Mouse (Mus musculus): Measurements from ENCODE around the gene Thegl. TPM values are rescaled to one million over a fixed set of nuclear protein-coding genes. Genes with fewer than 3 reads are reported as not detected.

Thegl gene
- polyA plus RNA-seq, 1 experiment from 2014 or later: 0.33 TPM

GRCm38 (mm10) chr5:77107146-77107822 is 91.5 kb downstream of the Thegl start:
- ATAC-seq: no peak
- WGBS: 95% methylated on average over 11 of the region's 11 CpGs
- Histone ChIP-seq H3K9me3 (replicated peaks; ENCODE audit: control insufficient read depth, low read length) (no peaks in the 10 kb centered on the region), H3K9ac (ENCODE audit: low read length) (no peak overlapping the region), H3K4me3 (ENCODE audit: low read depth, low read length) (no peak overlapping the region), H3K4me2 (ENCODE audit: low read length) (no peak overlapping the region), H3K27ac (ENCODE audit: low read depth, low read length) (no peak overlapping the region), H3K27me3 (replicated peaks; ENCODE audit: control insufficient read depth, insufficient read depth, low read length) (peaks cover 4% of the 10 kb centered on the region; the same call in 1 of the 2 replicates), H3K4me1 (ENCODE audit: control insufficient read depth, insufficient read depth, low read length) (peaks cover 4% of the 10 kb centered on the region; the same call in 1 of the 2 replicates), H3K36me3 (ENCODE audit: control insufficient read depth, insufficient read depth, low read length) (no peaks in the 10 kb centered on the region)
- no peak for DNase-seq (ENCODE audit: low spot score)

- peaks cover 1% of the 10 kb centered on the region; the same call in 1 of the 2 replicates for H3K4me1 ChIP-seq (ENCODE audit: control insufficient read depth, insufficient read depth, low read length)
- DNase-seq (ENCODE audit: low spot score) (no peak), ATAC-seq (no peak)
- H3K9ac ChIP-seq (ENCODE audit: low read length): no peak overlapping the region
- no peaks in the 10 kb centered on the region for H3K9me3 ChIP-seq (replicated peaks; ENCODE audit: control insufficient read depth, low read length)
- no peak overlapping the region for H3K27ac ChIP-seq (ENCODE audit: low read depth, low read length)
- no peak overlapping the region for H3K4me2 ChIP-seq (ENCODE audit: low read length)
- H3K4me3 ChIP-seq (ENCODE audit: low read depth, low read length): no peak overlapping the region
- WGBS: 95% methylated on average over 6 of the region's 6 CpGs
- no peaks in the 10 kb centered on the region for H3K36me3 ChIP-seq (ENCODE audit: control insufficient read depth, insufficient read depth, low read length)
- peaks cover 9% of the 10 kb centered on the region for H3K27me3 ChIP-seq (replicated peaks; ENCODE audit: control insufficient read depth, insufficient read depth, low read length)
These were observed 93.0 kb downstream of the Thegl start for GRCm38 (mm10) chr5:77108806-77109205.

GRCm38 (mm10) chr5:77109814-77110213 is 94.0 kb downstream of the Thegl start:
- Histone ChIP-seq H3K27me3 (replicated peaks; ENCODE audit: control insufficient read depth, insufficient read depth, low read length) (peaks cover 11% of the 10 kb centered on the region), H3K9ac (ENCODE audit: low read length) (no peak overlapping the region), H3K9me3 (replicated peaks; ENCODE audit: control insufficient read depth, low read length) (no peaks in the 10 kb centered on the region), H3K4me2 (ENCODE audit: low read length) (no peak overlapping the region), H3K4me3 (ENCODE audit: low read depth, low read length) (no peak overlapping the region), H3K4me1 (ENCODE audit: control insufficient read depth, insufficient read depth, low read length) (no peaks in the 10 kb centered on the region), H3K36me3 (ENCODE audit: control insufficient read depth, insufficient read depth, low read length) (no peaks in the 10 kb centered on the region), H3K27ac (ENCODE audit: low read depth, low read length) (no peak overlapping the region)
- WGBS: 92% methylated on average over 2 of the region's 2 CpGs
- DNase-seq (ENCODE audit: low spot score): no peak
- no peak for ATAC-seq

Other genes starting within 250 kb of the Thegl start
- gene Aasdh, start 110.5 kb upstream of the Thegl start, polyA plus RNA-seq (2014; fragmentation: Nextera tagmentation; extraction: Ambion mirVana): 18.2 and 18.4 TPM in 2 replicates
- 260 and 276 TPM in 2 replicates for gene Paics, start 64.7 kb upstream of the Thegl start, polyA plus RNA-seq (2014; fragmentation: Nextera tagmentation; extraction: Ambion mirVana)
- 16.3 and 19.5 TPM in 2 replicates for gene Ppat, start 64.4 kb upstream of the Thegl start, polyA plus RNA-seq (2014; fragmentation: Nextera tagmentation; extraction: Ambion mirVana)
- 85.2 and 92.3 TPM in 2 replicates for gene Srp72, start 41.3 kb upstream of the Thegl start, polyA plus RNA-seq (2014; fragmentation: Nextera tagmentation; extraction: Ambion mirVana)
- not detected in 2 replicates for gene Arl9, start 12.0 kb upstream of the Thegl start, polyA plus RNA-seq (2014; fragmentation: Nextera tagmentation; extraction: Ambion mirVana)
- 2.7 and 3.4 TPM in 2 replicates for gene Hopx, start 99.1 kb downstream of the Thegl start, polyA plus RNA-seq (2014; fragmentation: Nextera tagmentation; extraction: Ambion mirVana)
- 0.75 and 0.99 TPM in 2 replicates for gene Spink2, start 195.4 kb downstream of the Thegl start, polyA plus RNA-seq (2014; fragmentation: Nextera tagmentation; extraction: Ambion mirVana)
- 7.4 and 7.5 TPM in 2 replicates for gene Rest, start 249.5 kb downstream of the Thegl start, polyA plus RNA-seq (2014; fragmentation: Nextera tagmentation; extraction: Ambion mirVana)

Data from forebrain, embryonic 14.5 days (tissue).